ENCODE assay signal across 19 mouse cellular contexts in genomic region chr1:88104667-88105430, GRCm38 (mm10). TPM values are rescaled to one million over a fixed set of nuclear protein-coding genes. Genes with fewer than 3 reads are reported as not detected.
"Had no signal": no experiment of that assay in that cellular context is flagged by ENCODE, and none has a peak within 500 bp of the region (broad histone marks: within the 10 kb centered on the region; RNA-seq: fewer than 3 reads in every experiment).

No protein-coding gene starts in this region.

- H3K9ac ChIP-seq: midbrain, embryonic 12.5 days; neural tube, embryonic 13.5 days had no signal

- H3K27ac ChIP-seq: left cerebral cortex, adult 2 months; limb, embryonic 10.5 days; midbrain, embryonic 12.5 days; neural tube, embryonic 13.5 days had no signal

- H3K36me3 ChIP-seq: limb, embryonic 10.5 days; midbrain, embryonic 12.5 days; neural tube, embryonic 13.5 days had no signal

- H3K9me3 ChIP-seq: limb, embryonic 10.5 days; midbrain, embryonic 12.5 days; neural tube, embryonic 13.5 days had no signal

- DNase-seq: kidney, adult 18-20 months; lung, adult 2 months; lung, postnatal 14 days; retina, postnatal 1 day; right cerebral cortex, postnatal 4 days; spleen, adult 18-20 months; thymus, postnatal 36 days had no signal

- H3K4me3 ChIP-seq: left cerebral cortex, adult 2 months; limb, embryonic 10.5 days; midbrain, embryonic 12.5 days; neural tube, embryonic 13.5 days had no signal

- H3K4me1 ChIP-seq: limb, embryonic 10.5 days; midbrain, embryonic 12.5 days; neural tube, embryonic 13.5 days had no signal

- H3K4me2 ChIP-seq: midbrain, embryonic 12.5 days; neural tube, embryonic 13.5 days had no signal

- H3K27me3 ChIP-seq: midbrain, embryonic 12.5 days; neural tube, embryonic 13.5 days had no signal

- ATAC-seq: midbrain, embryonic 16.5 days had no signal

RNA-seq across cellular contexts. Expression of gene Ugt1a6b, which starts 1.8 kb away (rescaled TPM):
- total RNA-seq: left cerebral cortex, adult 2 months had no signal
- polyA plus RNA-seq: limb, embryonic 10.5 days; midbrain, embryonic 12.5 days; neural tube, embryonic 13.5 days; thymus, postnatal 0 days had no signal

RNA-seq across cellular contexts. Expression of gene Ugt1a8, which starts 17.2 kb away (rescaled TPM):
- total RNA-seq: layer of hippocampus, postnatal 25 days; left cerebral cortex, adult 2 months; left cerebral cortex, postnatal 14 days; megakaryocyte-erythroid progenitor cell, adult 5-6 weeks had no signal
- polyA plus RNA-seq: kidney, embryonic 16.5 days; limb, embryonic 10.5 days; limb, embryonic 14.5 days; lung, adult 2 months; midbrain, embryonic 12.5 days; midbrain, embryonic 16.5 days; neural tube, embryonic 13.5 days; stomach, embryonic 14.5 days; thymus, postnatal 0 days had no signal

RNA-seq across cellular contexts. Expression of gene Ugt1a6a, which starts 29.8 kb away (rescaled TPM):
- total RNA-seq: megakaryocyte-erythroid progenitor cell, adult 5-6 weeks had no signal

RNA-seq across cellular contexts. Expression of gene Ugt1a9, which starts 34.2 kb away (rescaled TPM):
- total RNA-seq: layer of hippocampus, postnatal 25 days; left cerebral cortex, adult 2 months; left cerebral cortex, postnatal 14 days had no signal
- polyA plus RNA-seq: limb, embryonic 10.5 days; limb, embryonic 14.5 days; midbrain, embryonic 12.5 days; midbrain, embryonic 16.5 days; neural tube, embryonic 13.5 days; thymus, postnatal 0 days had no signal
